Mouse (Mus musculus) brain, embryonic 14.5 days (tissue): ENCODE measurements around the gene Rreb1.

Source experiments
- CTCF ChIP-seq: fragments of 200-500 bp; IDR thresholded peaks from 2 replicates; pipeline ENCODE4 v1.5.1; 2012; ENCODE audit warnings: inconsistent platforms, mild to moderate bottlenecking, moderate library complexity, borderline replicate concordance; ENCODE audit not compliant: insufficient read depth, insufficient read length; ENCODE audit errors: extremely low read depth
- POLR2A ChIP-seq: fragments of 200-500 bp; IDR thresholded peaks from 2 replicates; pipeline ENCODE4 v1.6.1; 2012; ENCODE audit warnings: mild to moderate bottlenecking, inconsistent platforms, borderline replicate concordance; ENCODE audit not compliant: poor library complexity, insufficient read depth, insufficient read length, severe bottlenecking; ENCODE audit errors: extremely low read depth

GRCm38 (mm10) chr13:37759341-37760012 lies 18.7 kb upstream of the Rreb1 start:
- TF ChIP-seq POLR2A: no peak
- TF ChIP-seq CTCF: no peak
